Mouse (Mus musculus): ENCODE data around the gene Cyp2j5. TPM values are rescaled to one million over a fixed set of nuclear protein-coding genes. Genes with fewer than 3 reads are reported as not detected.

The Cyp2j5 gene
- total RNA-seq (2014; rRNA removed) (not detected in 2 replicates), polyA plus RNA-seq (2015; fragmentation: Nextera tagmentation; extraction: Ambion mirVana) (not detected in 2 replicates)

DNA sequence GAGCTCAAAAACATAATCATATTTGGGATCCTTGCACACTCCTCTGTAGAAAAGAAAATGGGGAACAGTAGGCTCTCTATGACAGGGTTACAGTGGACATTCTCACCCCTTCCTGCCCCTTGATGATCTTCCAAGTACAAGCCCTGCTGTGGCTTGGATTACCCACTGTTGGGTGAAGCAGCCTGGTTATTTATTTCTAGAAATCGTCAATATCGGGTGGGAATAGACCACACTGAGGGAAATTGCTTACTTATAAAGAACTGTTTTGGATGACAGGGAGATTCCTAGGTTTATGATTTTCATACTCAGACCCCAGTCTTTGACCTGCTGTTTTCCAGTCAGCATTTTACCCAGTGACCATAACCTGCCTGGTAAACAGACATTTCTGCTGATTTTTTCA, at the start of gene Cyp2j5:
Gene Cyp2j5, minus strand, starts transcription at position 164 of the 400 bp plus-strand sequence.
- Histone ChIP-seq H3K4me1 (ENCODE audit: insufficient read depth) (no peaks in the 10 kb centered on the region), H3K27me3 (ENCODE audit: insufficient read depth, low read length) (no peaks in the 10 kb centered on the region), H3K9ac (no peak within 1 kb of the TSS), H3K27ac (ENCODE audit: low read depth, low read length) (no peak within 1 kb of the TSS), H3K4me2 (ENCODE audit: low read depth) (no peak within 1 kb of the TSS), H3K9me3 (ENCODE audit: low read length) (no peaks in the 10 kb centered on the region), H3K36me3 (ENCODE audit: insufficient read depth) (no peaks in the 10 kb centered on the region), H3K4me3 (ENCODE audit: low read depth, low read length) (no peak within 1 kb of the TSS)
- WGBS: 95% methylated on average over 2 of the region's 2 CpGs
- TF ChIP-seq CTCF (IDR thresholded peaks at IDR 0.05; ENCODE audit: low read depth): no peak
- ATAC-seq (no peak), DNase-seq (no peak)

- no peaks in the 10 kb centered on the region for H3K4me1 ChIP-seq (ENCODE audit: insufficient read depth)
- 51% methylated on average over 2 of the region's 2 CpGs for WGBS
- H3K9ac ChIP-seq: no peak overlapping the region
- no peaks in the 10 kb centered on the region for H3K27me3 ChIP-seq (ENCODE audit: insufficient read depth, low read length)
- H3K9me3 ChIP-seq (ENCODE audit: low read length): no peaks in the 10 kb centered on the region
- peak; percentile 79 for TF ChIP-seq CTCF (IDR thresholded peaks at IDR 0.05; ENCODE audit: low read depth)
- no peak overlapping the region for H3K4me2 ChIP-seq (ENCODE audit: low read depth)
- H3K36me3 ChIP-seq (ENCODE audit: insufficient read depth): no peaks in the 10 kb centered on the region
- no peak overlapping the region for H3K4me3 ChIP-seq (ENCODE audit: low read depth, low read length)
- DNase-seq (peak; percentile 82), ATAC-seq (peak; percentile 27; the same call in 1 of the 2 replicates)
- H3K27ac ChIP-seq (ENCODE audit: low read depth, low read length): no peak overlapping the region
Measured at GRCm38 (mm10) chr4:96705281-96705951, 41.5 kb upstream of the Cyp2j5 start.

DNA sequence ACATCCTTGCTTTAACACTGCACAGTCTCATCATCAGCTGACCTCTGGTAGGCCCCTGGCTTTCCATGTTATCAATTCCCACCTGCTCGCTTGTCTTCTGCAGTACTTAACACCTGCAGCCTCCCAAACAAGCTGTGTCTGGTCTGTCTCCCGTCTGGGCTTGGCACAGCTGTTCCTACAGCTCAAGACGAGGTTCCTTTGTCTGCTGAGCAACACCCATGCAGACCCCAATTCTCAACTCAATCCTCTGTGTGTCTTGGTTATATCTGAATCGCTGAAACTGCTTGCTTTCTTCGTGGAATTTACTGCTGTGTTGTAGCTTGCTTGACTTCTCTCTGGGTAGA, 34.2 kb upstream of the Cyp2j5 start:
- ATAC-seq (peak; percentile 51), DNase-seq (no peak)
- no peaks in the 10 kb centered on the region for H3K36me3 ChIP-seq (ENCODE audit: insufficient read depth)
- no peaks in the 10 kb centered on the region for H3K27me3 ChIP-seq (ENCODE audit: insufficient read depth, low read length)
- no peaks in the 10 kb centered on the region for H3K9me3 ChIP-seq (ENCODE audit: low read length)
- no peak for TF ChIP-seq CTCF (IDR thresholded peaks at IDR 0.05; ENCODE audit: low read depth)
- peaks cover 11% of the 10 kb centered on the region for H3K4me1 ChIP-seq (ENCODE audit: insufficient read depth)
- H3K4me2 ChIP-seq (ENCODE audit: low read depth): peak overlapping the region; percentile 50
- no peak overlapping the region for H3K9ac ChIP-seq
- no peak overlapping the region for H3K4me3 ChIP-seq (ENCODE audit: low read depth, low read length)
- WGBS: 39% methylated on average over 5 of the region's 5 CpGs
- H3K27ac ChIP-seq (ENCODE audit: low read depth, low read length): peak overlapping the region; percentile 54

DNA sequence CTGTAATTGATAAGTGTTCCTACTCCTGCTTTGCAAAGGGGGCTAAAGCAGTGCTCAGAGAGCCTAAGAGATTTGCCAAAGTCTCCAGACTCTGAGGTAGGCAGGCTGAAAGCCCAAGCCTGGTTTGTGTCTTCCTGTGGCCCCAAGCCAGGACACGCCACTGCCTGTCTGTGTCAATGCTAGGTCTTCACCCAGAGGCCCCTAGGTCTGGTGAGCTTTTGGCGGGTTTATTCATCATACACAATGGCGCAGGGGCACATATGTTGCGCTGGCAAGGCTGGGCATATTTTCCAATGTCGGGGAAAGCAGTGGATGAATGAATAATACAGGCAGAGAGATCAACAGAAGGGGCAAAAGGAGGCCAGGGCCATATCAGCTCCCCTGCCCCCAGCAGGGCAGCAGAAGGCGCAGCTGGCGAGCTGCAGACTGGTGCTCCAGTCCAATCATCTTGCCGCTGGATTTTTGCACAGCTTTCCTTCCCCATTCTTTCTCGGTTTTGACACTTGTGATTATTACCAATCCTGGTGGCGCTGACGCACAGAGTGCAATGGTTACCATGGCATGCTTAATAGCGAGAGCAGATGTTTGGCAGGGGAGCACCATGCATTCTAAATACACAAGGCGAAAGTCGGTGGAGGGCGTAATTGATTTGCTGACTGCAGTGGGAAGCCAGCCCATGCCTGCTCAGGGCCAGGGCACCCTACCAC, 33.7 kb upstream of the Cyp2j5 start:
- no peaks in the 10 kb centered on the region for H3K9me3 ChIP-seq (ENCODE audit: low read length)
- H3K4me2 ChIP-seq (ENCODE audit: low read depth): peak overlapping the region; percentile 50
- no peak overlapping the region for H3K4me3 ChIP-seq (ENCODE audit: low read depth, low read length)
- no peaks in the 10 kb centered on the region for H3K36me3 ChIP-seq (ENCODE audit: insufficient read depth)
- TF ChIP-seq CTCF (IDR thresholded peaks at IDR 0.05; ENCODE audit: low read depth): 0 out of 2 replicates have a peak, but pooled peaks have one; percentile 9
- ATAC-seq (peak; percentile 75), DNase-seq (peak; percentile 68)
- WGBS: 25% methylated on average over 15 of the region's 15 CpGs
- H3K27ac ChIP-seq (ENCODE audit: low read depth, low read length): peak overlapping the region; percentile 62
- no peak overlapping the region for H3K9ac ChIP-seq
- no peaks in the 10 kb centered on the region for H3K27me3 ChIP-seq (ENCODE audit: insufficient read depth, low read length)
- H3K4me1 ChIP-seq (ENCODE audit: insufficient read depth): peaks cover 11% of the 10 kb centered on the region

- H3K36me3 ChIP-seq (ENCODE audit: insufficient read depth): no peaks in the 10 kb centered on the region
- DNase-seq: peak; percentile 93
- no peaks in the 10 kb centered on the region for H3K27me3 ChIP-seq (ENCODE audit: insufficient read depth, low read length)
- TF ChIP-seq CTCF (IDR thresholded peaks at IDR 0.05; ENCODE audit: low read depth): peak; percentile 90
- no peaks in the 10 kb centered on the region for H3K9me3 ChIP-seq (ENCODE audit: low read length)
- peak overlapping the region; percentile 23 for H3K4me3 ChIP-seq (ENCODE audit: low read depth, low read length)
- H3K9ac ChIP-seq: no peak overlapping the region
- ATAC-seq: peak; percentile 91
- H3K4me1 ChIP-seq (ENCODE audit: insufficient read depth): peaks cover 11% of the 10 kb centered on the region
- H3K4me2 ChIP-seq (ENCODE audit: low read depth): peak overlapping the region; percentile 50
- WGBS: 20% methylated on average over 13 of the region's 13 CpGs
- H3K27ac ChIP-seq (ENCODE audit: low read depth, low read length): peak overlapping the region; percentile 58
Measured at GRCm38 (mm10) chr4:96696614-96697360, 32.8 kb upstream of the Cyp2j5 start.

DNA sequence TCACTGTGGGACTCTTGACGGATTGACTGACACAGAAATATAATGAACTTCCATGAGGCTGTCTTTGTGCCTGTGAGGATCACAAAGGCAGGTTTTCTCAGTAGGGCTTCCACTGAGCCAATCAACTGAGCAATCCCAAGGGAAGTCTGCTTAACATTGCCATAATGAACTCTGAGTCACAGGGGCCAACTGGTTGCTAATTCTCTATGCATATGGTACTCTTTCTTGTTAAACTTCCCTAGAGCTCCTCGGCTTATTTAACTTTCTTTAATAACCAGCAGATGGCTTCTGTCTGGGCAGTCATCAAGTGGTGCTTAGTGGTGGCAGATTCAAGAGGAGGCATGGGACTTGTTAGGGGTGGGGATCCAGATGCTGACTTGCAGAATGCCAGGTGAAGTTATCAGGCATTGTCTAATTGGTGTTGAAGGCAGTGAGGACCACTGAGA, 23.4 kb upstream of the Cyp2j5 start:
- H3K9ac ChIP-seq: no peak overlapping the region
- no peak overlapping the region for H3K4me2 ChIP-seq (ENCODE audit: low read depth)
- no peaks in the 10 kb centered on the region for H3K4me1 ChIP-seq (ENCODE audit: insufficient read depth)
- no peaks in the 10 kb centered on the region for H3K27me3 ChIP-seq (ENCODE audit: insufficient read depth, low read length)
- no peaks in the 10 kb centered on the region for H3K36me3 ChIP-seq (ENCODE audit: insufficient read depth)
- ATAC-seq (no peak), DNase-seq (no peak)
- no peak for TF ChIP-seq CTCF (IDR thresholded peaks at IDR 0.05; ENCODE audit: low read depth)
- H3K27ac ChIP-seq (ENCODE audit: low read depth, low read length): no peak overlapping the region
- WGBS: 24% methylated on average over 2 of the region's 2 CpGs
- H3K9me3 ChIP-seq (ENCODE audit: low read length): no peaks in the 10 kb centered on the region
- no peak overlapping the region for H3K4me3 ChIP-seq (ENCODE audit: low read depth, low read length)

Measured in forebrain, postnatal 0 days (tissue).